Mouse (Mus musculus): ENCODE results near the gene Rpusd3. TPM values are rescaled to one million over a fixed set of nuclear protein-coding genes. Genes with fewer than 3 reads are reported as not detected.

Gene Rpusd3
- 8.1 and 12.8 TPM in 2 replicates for polyA plus RNA-seq (2012; rRNA removed)
- 8.6 and 11.0 TPM in 2 replicates for polyA plus RNA-seq (2014; fragmentation: Nextera tagmentation; extraction: Ambion mirVana)

- H3K9ac ChIP-seq (replicated peaks): peak within 1 kb of the TSS; percentile 72
- DNase-seq (ENCODE audit: low read depth in 3 of 3, low spot score in 3 of 3) (peak; percentile 96 to 98 (median 98)), ATAC-seq (ENCODE audit: insufficient read depth) (peak; percentile 98)
- H3K36me3 ChIP-seq (replicated peaks; ENCODE audit: control insufficient read depth, insufficient read depth, low read depth): no peaks in the 10 kb centered on the region
- no peaks in the 10 kb centered on the region for H3K27me3 ChIP-seq (ENCODE audit: control insufficient read depth, insufficient read depth, low read length)
- WGBS (ENCODE audit: insufficient replicate concordance): under 1% methylated on average over 25 of the region's 25 CpGs
- peak within 1 kb of the TSS; percentile 65 to 82 for H3K4me3 ChIP-seq (ENCODE audit: insufficient read depth in 1 of 2, low read depth in 2 of 2, low read length in 2 of 2)
- no peaks in the 10 kb centered on the region for H3K9me3 ChIP-seq (ENCODE audit: control insufficient read depth, low read length)
- TF ChIP-seq EP300 (IDR thresholded peaks at IDR 0.05; ENCODE audit: low read depth): no peak
- H3K27ac ChIP-seq: no peak within 1 kb of the TSS
- peaks cover 4 to 11% of the 10 kb centered on the region in 2 experiments; a peak in 3 of 4 replicates for H3K4me1 ChIP-seq (replicated peaks; ENCODE audit: control insufficient read depth in 2 of 2, insufficient read depth in 2 of 2, low read length in 1 of 2)
- peak within 1 kb of the TSS; percentile 93 for H3K4me2 ChIP-seq (ENCODE audit: low read depth)
Observed at GRCm38 (mm10) chr6:113419199-113419587, at the start of gene Rpusd3. Rpusd3 (minus strand) TSS chr6:113419340.

- H3K27ac ChIP-seq: no peak overlapping the region
- no peak overlapping the region for H3K4me2 ChIP-seq (ENCODE audit: low read depth)
- H3K36me3 ChIP-seq (replicated peaks; ENCODE audit: control insufficient read depth, insufficient read depth, low read depth): no peaks in the 10 kb centered on the region
- 0 out of 4 replicates have a peak, but pooled peaks cover 0 to 2% of the 10 kb centered on the region in 2 experiments for H3K4me1 ChIP-seq (replicated peaks; ENCODE audit: control insufficient read depth in 2 of 2, insufficient read depth in 2 of 2, low read length in 1 of 2)
- ATAC-seq (ENCODE audit: insufficient read depth) (no peak), DNase-seq (ENCODE audit: low read depth in 3 of 3, low spot score in 3 of 3) (no peak)
- no peak overlapping the region for H3K9ac ChIP-seq (replicated peaks)
- H3K9me3 ChIP-seq (ENCODE audit: control insufficient read depth, low read length): no peaks in the 10 kb centered on the region
- 57% methylated on average over 3 of the region's 3 CpGs for WGBS (ENCODE audit: insufficient replicate concordance)
- H3K4me3 ChIP-seq (ENCODE audit: insufficient read depth in 1 of 2, low read depth in 2 of 2, low read length in 2 of 2): no peak overlapping the region
- H3K27me3 ChIP-seq (ENCODE audit: control insufficient read depth, insufficient read depth, low read length): peaks cover 11% of the 10 kb centered on the region
- no peak for TF ChIP-seq EP300 (IDR thresholded peaks at IDR 0.05; ENCODE audit: low read depth)
- TF ChIP-seq CTCF (IDR thresholded peaks at IDR 0.05; ENCODE audit: low read depth): no peak
Observed at GRCm38 (mm10) chr6:113468512-113468911, 49.4 kb upstream of the Rpusd3 start.

GRCm38 (mm10) chr6:113465602-113466001, 46.5 kb upstream of the Rpusd3 start:
- H3K4me3 ChIP-seq (ENCODE audit: insufficient read depth in 1 of 2, low read depth in 2 of 2, low read length in 2 of 2): no peak overlapping the region
- no peak overlapping the region for H3K4me2 ChIP-seq (ENCODE audit: low read depth)
- no peaks in the 10 kb centered on the region for H3K9me3 ChIP-seq (ENCODE audit: control insufficient read depth, low read length)
- H3K4me1 ChIP-seq (replicated peaks; ENCODE audit: control insufficient read depth in 2 of 2, insufficient read depth in 2 of 2, low read length in 1 of 2): 0 out of 4 replicates have a peak, but pooled peaks cover 0 to 2% of the 10 kb centered on the region in 2 experiments
- ATAC-seq (ENCODE audit: insufficient read depth): no peak
- no peak overlapping the region for H3K9ac ChIP-seq (replicated peaks)
- no peak overlapping the region for H3K27ac ChIP-seq
- no peaks in the 10 kb centered on the region for H3K36me3 ChIP-seq (replicated peaks; ENCODE audit: control insufficient read depth, insufficient read depth, low read depth)
- H3K27me3 ChIP-seq (ENCODE audit: control insufficient read depth, insufficient read depth, low read length): peaks cover 9% of the 10 kb centered on the region
- 58% methylated on average over 5 of the region's 5 CpGs for WGBS (ENCODE audit: insufficient replicate concordance)
- TF ChIP-seq EP300 (IDR thresholded peaks at IDR 0.05; ENCODE audit: low read depth) (no peak), CTCF (IDR thresholded peaks at IDR 0.05; ENCODE audit: low read depth) (peak; percentile 54)
- DNase-seq (ENCODE audit: low read depth in 3 of 3, low spot score in 3 of 3): no peak

- no peak overlapping the region for H3K4me3 ChIP-seq (ENCODE audit: insufficient read depth in 1 of 2, low read depth in 2 of 2, low read length in 2 of 2)
- no peaks in the 10 kb centered on the region for H3K4me1 ChIP-seq (replicated peaks; ENCODE audit: control insufficient read depth in 2 of 2, insufficient read depth in 2 of 2, low read length in 1 of 2)
- no peak overlapping the region for H3K27ac ChIP-seq
- TF ChIP-seq EP300 (IDR thresholded peaks at IDR 0.05; ENCODE audit: low read depth) (no peak), CTCF (IDR thresholded peaks at IDR 0.05; ENCODE audit: low read depth) (no peak)
- DNase-seq (ENCODE audit: low read depth in 3 of 3, low spot score in 3 of 3) (no peak), ATAC-seq (ENCODE audit: insufficient read depth) (no peak)
- no peak overlapping the region for H3K9ac ChIP-seq (replicated peaks)
- H3K4me2 ChIP-seq (ENCODE audit: low read depth): no peak overlapping the region
- H3K36me3 ChIP-seq (replicated peaks; ENCODE audit: control insufficient read depth, insufficient read depth, low read depth): no peaks in the 10 kb centered on the region
- no peaks in the 10 kb centered on the region; the same call in 1 of the 2 replicates for H3K27me3 ChIP-seq (ENCODE audit: control insufficient read depth, insufficient read depth, low read length)
- no peaks in the 10 kb centered on the region for H3K9me3 ChIP-seq (ENCODE audit: control insufficient read depth, low read length)
- 54% methylated on average over 7 of the region's 7 CpGs for WGBS (ENCODE audit: insufficient replicate concordance)
Observed at GRCm38 (mm10) chr6:113464040-113464439, 44.9 kb upstream of the Rpusd3 start.

- Histone ChIP-seq H3K9me3 (ENCODE audit: control insufficient read depth, low read length) (no peaks in the 10 kb centered on the region), H3K36me3 (replicated peaks; ENCODE audit: control insufficient read depth, insufficient read depth, low read depth) (no peaks in the 10 kb centered on the region), H3K4me3 (ENCODE audit: insufficient read depth in 1 of 2, low read depth in 2 of 2, low read length in 2 of 2) (no peak overlapping the region), H3K9ac (replicated peaks) (no peak overlapping the region), H3K4me2 (ENCODE audit: low read depth) (no peak overlapping the region), H3K4me1 (replicated peaks; ENCODE audit: control insufficient read depth in 2 of 2, insufficient read depth in 2 of 2, low read length in 1 of 2) (no peaks in the 10 kb centered on the region), H3K27me3 (ENCODE audit: control insufficient read depth, insufficient read depth, low read length) (no peaks in the 10 kb centered on the region), H3K27ac (no peak overlapping the region)
- 53% methylated on average over 10 of the region's 10 CpGs for WGBS (ENCODE audit: insufficient replicate concordance)
- no peak for DNase-seq (ENCODE audit: low read depth in 3 of 3, low spot score in 3 of 3)
- ATAC-seq (ENCODE audit: insufficient read depth): no peak
- TF ChIP-seq CTCF (IDR thresholded peaks at IDR 0.05; ENCODE audit: low read depth) (no peak), EP300 (IDR thresholded peaks at IDR 0.05; ENCODE audit: low read depth) (no peak)
Observed at GRCm38 (mm10) chr6:113458635-113459034, 39.5 kb upstream of the Rpusd3 start.

Data from liver, embryonic 14.5 days (tissue).